Mouse (Mus musculus) E14TG2a.4 (cell line): ENCODE results near the gene Zg16.
A peak's percentile ranks its signal among the peaks of the same experiment; 100 is the strongest.

Experiments
- CTCF ChIP-seq: conservative IDR thresholded peaks from 2 replicates; pipeline ENCODE4 v1.5.1; 2014; ENCODE audit warnings: low read length
- NANOG ChIP-seq: IDR thresholded peaks from 2 replicates; pipeline ENCODE4 v1.6.1; 2014; ENCODE audit warnings: borderline replicate concordance, low read length, mixed read lengths
- POU5F1 ChIP-seq: IDR thresholded peaks from 2 replicates; pipeline ENCODE4 v1.6.1; 2014; ENCODE audit warnings: low read length, borderline replicate concordance

GRCm38 (mm10) chr7:127111461-127111860 is 24.3 kb upstream of the Zg16 start:
- TF ChIP-seq CTCF = peak; percentile 84
- no peak for TF ChIP-seq NANOG
- TF ChIP-seq POU5F1 = no peak
